Mouse (Mus musculus) right cerebral cortex, adult 18-20 months (tissue): ENCODE measurements around the gene Mgst2.

Experiments
- DNase-seq: peaks from one replicate; pipeline ENCODE4 v3.0.0; 2022; ENCODE audit warnings: mixed read lengths

Mgst2 gene

GRCm38 (mm10) chr3:51659415-51659814 is 745 bp upstream of the Mgst2 start:
- DNase-seq: no peak

- DNase-seq: no peak
Observed at GRCm38 (mm10) chr3:51660821-51661276, 689 bp downstream of the Mgst2 start.

- DNase-seq: no peak
Observed at GRCm38 (mm10) chr3:51661376-51661775, 1.2 kb downstream of the Mgst2 start.

- DNase-seq: peak; percentile 28
Observed at GRCm38 (mm10) chr3:51661880-51662550, 1.9 kb downstream of the Mgst2 start.

- DNase-seq: no peak
Observed at GRCm38 (mm10) chr3:51662557-51662956, 2.4 kb downstream of the Mgst2 start.

GRCm38 (mm10) chr3:51668607-51669006 is 8.4 kb downstream of the Mgst2 start:
- no peak for DNase-seq

GRCm38 (mm10) chr3:51670414-51671070 is 10.4 kb downstream of the Mgst2 start:
- no peak for DNase-seq

- DNase-seq: no peak
Observed at GRCm38 (mm10) chr3:51671071-51671469, 10.9 kb downstream of the Mgst2 start.

GRCm38 (mm10) chr3:51672631-51673030 is 12.5 kb downstream of the Mgst2 start:
- DNase-seq: no peak

- peak; percentile 22 for DNase-seq
Observed at GRCm38 (mm10) chr3:51673408-51674086, 13.4 kb downstream of the Mgst2 start.

- DNase-seq: no peak
Observed at GRCm38 (mm10) chr3:51674963-51675362, 14.8 kb downstream of the Mgst2 start.

GRCm38 (mm10) chr3:51685539-51685938 is 25.4 kb downstream of the Mgst2 start:
- DNase-seq: no peak

GRCm38 (mm10) chr3:51686316-51686715 is 26.2 kb downstream of the Mgst2 start:
- DNase-seq: no peak

- no peak for DNase-seq
Observed at GRCm38 (mm10) chr3:51686791-51687190, 26.6 kb downstream of the Mgst2 start.

- DNase-seq: no peak
Observed at GRCm38 (mm10) chr3:51688725-51689124, 28.6 kb downstream of the Mgst2 start.

GRCm38 (mm10) chr3:51693196-51693595 is 33.0 kb downstream of the Mgst2 start:
- no peak for DNase-seq

- no peak for DNase-seq
Observed at GRCm38 (mm10) chr3:51694576-51694975, 34.4 kb downstream of the Mgst2 start.

- DNase-seq: no peak
Observed at GRCm38 (mm10) chr3:51695713-51696112, 35.6 kb downstream of the Mgst2 start.

GRCm38 (mm10) chr3:51697931-51698330 is 37.8 kb downstream of the Mgst2 start:
- no peak for DNase-seq

GRCm38 (mm10) chr3:51700123-51700522 is 40.0 kb downstream of the Mgst2 start:
- no peak for DNase-seq

GRCm38 (mm10) chr3:51700731-51701280 is 40.6 kb downstream of the Mgst2 start:
- DNase-seq: no peak

- DNase-seq: peak; percentile 70
Observed at GRCm38 (mm10) chr3:51701281-51701751, 41.2 kb downstream of the Mgst2 start.

GRCm38 (mm10) chr3:51701950-51702349 is 41.8 kb downstream of the Mgst2 start:
- DNase-seq: no peak
